Mouse (Mus musculus) adrenal gland, postnatal 14 days (tissue): ENCODE measurements around the gene Myo9a. TPM values are rescaled to one million over a fixed set of nuclear protein-coding genes. Genes with fewer than 3 reads are reported as not detected.
A peak's percentile ranks its signal among the peaks of the same experiment; 100 is the strongest.
"Not testable (repeated sequence)": the region's sequence is repeated elsewhere in the genome, so short reads cannot be mapped to it uniquely, and the experiment has no call there.

Experiments used
- DNase-seq: peaks from one replicate; pipeline ENCODE4 v3.0.0; 2021; ENCODE audit warnings: mixed read lengths
- total RNA-seq: library from RNA; stranded (reverse); gene quantifications from 2 replicates; pipeline ENCODE4 v1.2.3, GENCODE M21; 2021

Myo9a gene
- total RNA-seq, 1 experiment from 2014 or later = 14.1 TPM

- peak; percentile 94 for DNase-seq
Observed at GRCm38 (mm10) chr9:59751066-59751581, 428 bp downstream of the Myo9a start.

GRCm38 (mm10) chr9:59751966-59752365 is 1.3 kb downstream of the Myo9a start:
- DNase-seq = no peak

- no peak for DNase-seq
Observed at GRCm38 (mm10) chr9:59755199-59755598, 4.5 kb downstream of the Myo9a start.

- DNase-seq = not testable (repeated sequence)
Observed at GRCm38 (mm10) chr9:59757016-59757415, 6.3 kb downstream of the Myo9a start.

- DNase-seq = peak; percentile 29
Observed at GRCm38 (mm10) chr9:59760515-59760914, 9.8 kb downstream of the Myo9a start.

GRCm38 (mm10) chr9:59766966-59767461 is 16.3 kb downstream of the Myo9a start:
- not testable (repeated sequence) for DNase-seq

GRCm38 (mm10) chr9:59806046-59806774 is 55.5 kb downstream of the Myo9a start:
- not testable (repeated sequence) for DNase-seq

GRCm38 (mm10) chr9:59884551-59884950 is 133.9 kb downstream of the Myo9a start:
- no peak for DNase-seq

GRCm38 (mm10) chr9:59903382-59903781 is 152.7 kb downstream of the Myo9a start:
- no peak for DNase-seq

- no peak for DNase-seq
Observed at GRCm38 (mm10) chr9:59914761-59915160, 164.1 kb downstream of the Myo9a start.

- no peak for DNase-seq
Observed at GRCm38 (mm10) chr9:59930248-59930647, 179.6 kb downstream of the Myo9a start.

- not testable (repeated sequence) for DNase-seq
Observed at GRCm38 (mm10) chr9:59935866-59936265, 185.2 kb downstream of the Myo9a start.

GRCm38 (mm10) chr9:59938529-59938928 is 187.8 kb downstream of the Myo9a start:
- DNase-seq = no peak

- no peak for DNase-seq
Observed at GRCm38 (mm10) chr9:59939691-59940090, 189.0 kb downstream of the Myo9a start.

GRCm38 (mm10) chr9:59940913-59941884 is 190.5 kb downstream of the Myo9a start:
- no peak for DNase-seq

GRCm38 (mm10) chr9:59941885-59942350 is 191.2 kb downstream of the Myo9a start:
- DNase-seq = no peak

GRCm38 (mm10) chr9:59942501-59943085 is 191.9 kb downstream of the Myo9a start:
- no peak for DNase-seq

GRCm38 (mm10) chr9:59943826-59944225 is 193.1 kb downstream of the Myo9a start:
- DNase-seq = no peak

- no peak for DNase-seq
Observed at GRCm38 (mm10) chr9:59945241-59945640, 194.5 kb downstream of the Myo9a start.

GRCm38 (mm10) chr9:59947271-59947670 is 196.6 kb downstream of the Myo9a start:
- peak; percentile 30 for DNase-seq

- no peak for DNase-seq
Observed at GRCm38 (mm10) chr9:59948226-59948625, 197.5 kb downstream of the Myo9a start.

- no peak for DNase-seq
Observed at GRCm38 (mm10) chr9:59948691-59949250, 198.1 kb downstream of the Myo9a start.
